Mouse (Mus musculus): Measurements from ENCODE around the gene Wdr25. TPM values are rescaled to one million over a fixed set of nuclear protein-coding genes. Genes with fewer than 3 reads are reported as not detected.

Wdr25 gene
- polyA plus RNA-seq, 1 experiment from 2014 or later, result 2.7 TPM

GRCm38 (mm10) chr12:109058660-109059059 lies 165.2 kb downstream of the Wdr25 start:
- Histone ChIP-seq H3K9me3 (ENCODE audit: control insufficient read depth) (no peaks in the 10 kb centered on the region), H3K27ac (ENCODE audit: low read depth, low read length) (no peak overlapping the region), H3K4me2 (replicated peaks; ENCODE audit: low read depth) (no peak overlapping the region), H3K27me3 (replicated peaks; ENCODE audit: control insufficient read depth, insufficient read depth, low read length) (peaks cover 17% of the 10 kb centered on the region), H3K4me1 (replicated peaks; ENCODE audit: control insufficient read depth, insufficient read depth, low read length) (no peaks in the 10 kb centered on the region; the same call in 1 of the 2 replicates), H3K9ac (ENCODE audit: low read depth, low read length) (no peak overlapping the region), H3K36me3 (ENCODE audit: control insufficient read depth, insufficient read depth) (no peaks in the 10 kb centered on the region), H3K4me3 (ENCODE audit: low read depth, low read length) (no peak overlapping the region)
- WGBS, result 77% methylated on average over 8 of the region's 8 CpGs
- no peak for ATAC-seq
- TF ChIP-seq CTCF (IDR thresholded peaks at IDR 0.05; ENCODE audit: low read depth), result no peak

DNA sequence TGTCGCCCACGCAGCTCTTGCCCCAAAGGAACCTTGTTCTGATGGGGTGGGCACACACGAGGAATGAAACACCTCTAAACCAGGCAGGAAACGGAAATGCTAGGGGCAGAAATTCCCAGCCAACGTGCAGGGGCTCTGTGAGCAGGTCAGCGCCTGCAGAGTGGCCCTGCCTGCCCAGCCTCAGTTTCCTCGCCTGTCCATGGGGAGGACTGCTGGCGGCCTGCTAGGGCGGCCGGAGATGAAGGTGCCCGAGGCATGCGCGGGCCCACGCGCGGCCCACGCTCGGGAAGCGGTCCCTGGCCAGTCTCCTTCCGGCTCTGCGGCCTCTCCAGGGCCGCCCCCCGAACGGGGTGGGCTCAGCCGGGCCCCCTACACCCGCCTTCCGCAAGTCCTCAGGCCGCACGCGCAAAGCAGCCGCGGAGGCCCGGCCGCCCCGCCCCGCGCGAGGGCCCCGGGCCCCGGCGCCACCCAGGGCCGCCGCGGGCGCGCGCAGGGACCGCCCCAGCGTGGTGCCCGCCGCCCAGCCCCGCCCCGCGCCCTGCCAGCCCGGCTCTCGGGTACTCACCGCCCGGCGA lies 174.2 kb downstream of the Wdr25 start:
- H3K27ac ChIP-seq (ENCODE audit: low read depth, low read length), result no peak overlapping the region

GRCm38 (mm10) chr12:109068167-109068653 lies 174.8 kb downstream of the Wdr25 start, which contains the start of gene Begain:
TSS of gene Begain (minus strand) at chr12:109068217.
- 1% methylated on average over 31 of the region's 48 CpGs for WGBS
- Histone ChIP-seq H3K36me3 (ENCODE audit: control insufficient read depth, insufficient read depth) (no peaks in the 10 kb centered on the region), H3K9ac (ENCODE audit: low read depth, low read length) (peak within 1 kb of the TSS; percentile 46), H3K4me1 (replicated peaks; ENCODE audit: control insufficient read depth, insufficient read depth, low read length) (no peaks in the 10 kb centered on the region), H3K9me3 (ENCODE audit: control insufficient read depth) (no peaks in the 10 kb centered on the region), H3K27ac (ENCODE audit: low read depth, low read length) (no peak within 1 kb of the TSS), H3K4me3 (ENCODE audit: low read depth, low read length) (peak within 1 kb of the TSS; percentile 55), H3K27me3 (replicated peaks; ENCODE audit: control insufficient read depth, insufficient read depth, low read length) (peaks cover 21% of the 10 kb centered on the region; the same call in 1 of the 2 replicates), H3K4me2 (replicated peaks; ENCODE audit: low read depth) (peak within 1 kb of the TSS; percentile 97)
- TF ChIP-seq CTCF (IDR thresholded peaks at IDR 0.05; ENCODE audit: low read depth), result no peak
- ATAC-seq, result peak; percentile 37

More for the DNA sequence above, 174.2 kb downstream of the Wdr25 start:
- Histone ChIP-seq H3K4me1 (replicated peaks; ENCODE audit: control insufficient read depth, insufficient read depth, low read length) (no peaks in the 10 kb centered on the region), H3K9ac (ENCODE audit: low read depth, low read length) (peak overlapping the region; percentile 46), H3K36me3 (ENCODE audit: control insufficient read depth, insufficient read depth) (no peaks in the 10 kb centered on the region), H3K9me3 (ENCODE audit: control insufficient read depth) (no peaks in the 10 kb centered on the region), H3K27me3 (replicated peaks; ENCODE audit: control insufficient read depth, insufficient read depth, low read length) (peaks cover 21% of the 10 kb centered on the region; the same call in 1 of the 2 replicates), H3K4me3 (ENCODE audit: low read depth, low read length) (peak overlapping the region; percentile 55), H3K4me2 (replicated peaks; ENCODE audit: low read depth) (peak overlapping the region; percentile 97)
- peak; percentile 50 for ATAC-seq
- no peak for TF ChIP-seq CTCF (IDR thresholded peaks at IDR 0.05; ENCODE audit: low read depth)
- WGBS, result 4% methylated on average over 36 of the region's 59 CpGs

DNA sequence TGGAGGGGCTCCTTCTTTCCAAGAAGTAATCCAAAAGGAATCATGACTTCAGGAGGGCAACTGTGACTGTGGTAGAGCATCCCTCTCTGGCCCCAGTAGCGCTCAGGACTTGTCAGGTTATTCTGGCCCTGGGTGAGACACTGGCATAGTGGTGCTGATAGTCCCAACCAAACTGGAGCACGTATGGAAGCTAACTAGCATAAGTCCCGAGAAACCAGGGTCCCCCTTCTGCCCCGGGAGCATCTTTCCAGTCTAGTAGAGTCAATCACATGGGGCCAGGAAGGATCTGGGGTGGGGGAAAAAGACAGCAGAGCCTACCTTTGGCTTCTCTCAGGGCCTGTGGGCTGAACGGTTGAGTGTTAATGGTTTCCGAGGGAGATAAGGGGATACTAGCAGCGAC lies 175.3 kb downstream of the Wdr25 start:
- no peak for ATAC-seq
- Histone ChIP-seq H3K4me2 (replicated peaks; ENCODE audit: low read depth) (peak overlapping the region; percentile 97; the same call in 1 of the 2 replicates), H3K4me3 (ENCODE audit: low read depth, low read length) (no peak overlapping the region), H3K27ac (ENCODE audit: low read depth, low read length) (no peak overlapping the region), H3K36me3 (ENCODE audit: control insufficient read depth, insufficient read depth) (no peaks in the 10 kb centered on the region), H3K9ac (ENCODE audit: low read depth, low read length) (no peak overlapping the region), H3K4me1 (replicated peaks; ENCODE audit: control insufficient read depth, insufficient read depth, low read length) (no peaks in the 10 kb centered on the region), H3K9me3 (ENCODE audit: control insufficient read depth) (no peaks in the 10 kb centered on the region), H3K27me3 (replicated peaks; ENCODE audit: control insufficient read depth, insufficient read depth, low read length) (peaks cover 21% of the 10 kb centered on the region; the same call in 1 of the 2 replicates)
- 37% methylated on average over 7 of the region's 7 CpGs for WGBS
- no peak for TF ChIP-seq CTCF (IDR thresholded peaks at IDR 0.05; ENCODE audit: low read depth)

DNA sequence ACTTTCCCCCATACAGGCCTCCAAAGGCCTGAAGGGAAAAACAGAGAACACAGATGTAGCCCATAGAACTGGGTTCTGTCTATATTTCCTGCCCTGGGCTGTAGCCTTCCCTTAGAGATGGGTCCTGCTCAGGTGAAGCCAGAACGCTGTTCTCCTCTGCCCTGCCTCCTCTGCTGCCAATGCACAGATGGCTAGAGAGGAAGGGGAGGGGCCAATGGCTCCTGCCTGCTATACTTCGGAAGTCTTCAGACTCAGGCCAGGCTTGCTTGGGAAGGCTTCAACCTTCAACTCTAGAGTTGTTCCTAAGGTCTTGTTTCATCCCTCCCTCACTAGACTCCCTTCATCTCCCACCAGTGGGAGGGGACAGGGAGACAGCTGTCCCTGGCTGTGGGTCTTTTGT lies 176.3 kb downstream of the Wdr25 start:
- Histone ChIP-seq H3K36me3 (ENCODE audit: control insufficient read depth, insufficient read depth) (no peaks in the 10 kb centered on the region), H3K27me3 (replicated peaks; ENCODE audit: control insufficient read depth, insufficient read depth, low read length) (peaks cover 21% of the 10 kb centered on the region; the same call in 1 of the 2 replicates), H3K4me2 (replicated peaks; ENCODE audit: low read depth) (no peak overlapping the region), H3K9me3 (ENCODE audit: control insufficient read depth) (no peaks in the 10 kb centered on the region), H3K27ac (ENCODE audit: low read depth, low read length) (no peak overlapping the region), H3K4me1 (replicated peaks; ENCODE audit: control insufficient read depth, insufficient read depth, low read length) (no peaks in the 10 kb centered on the region), H3K4me3 (ENCODE audit: low read depth, low read length) (no peak overlapping the region), H3K9ac (ENCODE audit: low read depth, low read length) (no peak overlapping the region)
- no peak for ATAC-seq
- WGBS, result 43% methylated on average over 2 of the region's 2 CpGs
- TF ChIP-seq CTCF (IDR thresholded peaks at IDR 0.05; ENCODE audit: low read depth), result no peak

DNA sequence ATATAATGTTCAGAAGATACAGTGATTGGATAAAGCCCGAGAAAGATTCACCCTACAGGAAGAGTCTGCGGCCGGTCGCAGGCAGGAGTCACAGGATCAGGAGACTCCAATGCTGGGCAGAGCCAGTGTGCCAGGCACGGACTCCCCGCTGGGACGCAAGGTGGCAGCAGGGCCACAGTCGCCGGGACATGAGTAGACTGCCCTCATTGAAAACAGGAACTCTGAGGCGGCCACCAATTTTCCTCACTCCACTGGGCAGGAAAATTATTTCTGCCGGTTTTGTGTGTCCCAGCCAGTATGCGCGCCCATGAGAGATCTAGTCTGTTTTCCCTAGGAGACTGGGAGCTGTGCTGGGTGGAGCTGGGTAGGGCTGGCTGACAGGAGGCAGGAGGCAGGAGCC lies 177.8 kb downstream of the Wdr25 start:
- WGBS, result 86% methylated on average over 13 of the region's 13 CpGs
- H3K4me3 ChIP-seq (ENCODE audit: low read depth, low read length), result no peak overlapping the region

More for the DNA sequence above, 177.8 kb downstream of the Wdr25 start:
- no peak overlapping the region for H3K27ac ChIP-seq (ENCODE audit: low read depth, low read length)
- TF ChIP-seq CTCF (IDR thresholded peaks at IDR 0.05; ENCODE audit: low read depth), result no peak
- ATAC-seq, result no peak
- H3K9ac ChIP-seq (ENCODE audit: low read depth, low read length), result no peak overlapping the region
- H3K9me3 ChIP-seq (ENCODE audit: control insufficient read depth), result no peaks in the 10 kb centered on the region
- no peaks in the 10 kb centered on the region for H3K4me1 ChIP-seq (replicated peaks; ENCODE audit: control insufficient read depth, insufficient read depth, low read length)
- H3K27me3 ChIP-seq (replicated peaks; ENCODE audit: control insufficient read depth, insufficient read depth, low read length), result peaks cover 21% of the 10 kb centered on the region; the same call in 1 of the 2 replicates
- H3K4me2 ChIP-seq (replicated peaks; ENCODE audit: low read depth), result no peak overlapping the region
- H3K36me3 ChIP-seq (ENCODE audit: control insufficient read depth, insufficient read depth), result no peaks in the 10 kb centered on the region
